Mouse (Mus musculus) ES-Bruce4 (cell line): ENCODE measurements around the gene Plxna4.

Experiments
- CTCF ChIP-seq: IDR thresholded peaks from one replicate; pipeline ENCODE4 v1.8.1; 2011; ENCODE audit warnings: low read depth, low read length
- EP300 ChIP-seq: IDR thresholded peaks from 2 replicates; pipeline ENCODE4 v1.6.1; 2011; ENCODE audit warnings: low read depth, low read length; ENCODE audit not compliant: insufficient read depth
- POLR2A ChIP-seq: IDR thresholded peaks from one replicate; pipeline ENCODE4 v1.8.1; 2011; ENCODE audit warnings: low read length; ENCODE audit not compliant: insufficient read depth

- no peak for TF ChIP-seq CTCF
- TF ChIP-seq POLR2A, result no peak
- TF ChIP-seq EP300, result no peak
Observed at GRCm38 (mm10) chr6:32498106-32498505, 89.9 kb downstream of the Plxna4 start.
